Comparison of ENCODE assay signal across 16 mouse cellular contexts in the genomic region with DNA sequence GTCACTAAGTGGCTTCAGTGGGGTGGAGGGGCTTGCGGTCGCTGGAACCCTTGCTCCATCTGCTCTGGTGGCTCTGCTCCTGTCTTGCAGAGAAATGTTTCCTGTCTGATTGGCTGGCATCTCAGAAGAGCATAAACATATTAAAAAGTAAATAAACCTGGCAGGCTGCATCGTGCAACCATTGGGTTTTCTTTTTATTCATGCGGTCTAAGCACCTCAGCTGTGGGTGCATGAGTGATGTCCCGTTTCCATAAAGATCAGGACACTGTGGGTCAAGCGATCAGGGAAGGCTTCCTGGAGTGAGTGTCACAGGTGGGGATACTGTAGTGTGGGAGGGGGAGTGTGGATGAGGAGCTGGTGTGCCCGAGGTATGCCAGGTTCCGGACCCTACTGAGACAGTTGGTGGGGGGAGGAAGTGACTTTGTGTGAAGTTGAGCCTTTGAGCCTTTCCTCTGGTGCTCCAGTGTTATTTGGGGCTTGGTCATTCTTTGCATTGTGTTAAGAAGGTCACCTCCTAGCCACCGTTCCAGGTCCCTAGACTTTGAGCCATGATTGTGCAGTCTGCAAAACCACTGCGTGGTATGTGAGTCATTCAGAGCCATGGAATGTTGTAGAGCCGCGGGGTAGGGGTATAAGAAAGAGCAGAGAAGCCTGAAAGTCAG. TPM values are rescaled to one million over a fixed set of nuclear protein-coding genes. Genes with fewer than 3 reads are reported as not detected.
DNase-seq lines count a peak whose midpoint lies in the region; ATAC-seq and TF ChIP-seq lines count a peak whose summit lies in the region.
"Had no signal": no experiment of that assay in that cellular context is flagged by ENCODE, and none has a peak within 500 bp of the region (broad histone marks: within the 10 kb centered on the region; RNA-seq: fewer than 3 reads in every experiment).

No protein-coding gene starts in this region.

- no peak overlapping the region for H3K4me2 ChIP-seq in hindbrain, embryonic 13.5 days
- H3K4me2 ChIP-seq: neural tube, embryonic 13.5 days had no signal

- H3K9ac ChIP-seq in hindbrain, embryonic 13.5 days, result no peak overlapping the region
- H3K9ac ChIP-seq: neural tube, embryonic 13.5 days had no signal

- DNase-seq in hindbrain, embryonic 10.5 days (ENCODE audit: low spot score), result no peak
- peak; percentile 75 for DNase-seq in ZHBTc4 (ENCODE audit: low read depth, low spot score)
- DNase-seq in adrenal gland, postnatal 4 days (ENCODE audit: low spot score in 2 of 2), result no peak
- DNase-seq in left cerebral cortex, adult 18-20 months (ENCODE audit: low spot score in 2 of 2), result no peak
- no peak for DNase-seq in kidney, postnatal 4 days
- DNase-seq: adrenal gland, postnatal 10 days; cerebellum, adult 9-10 months; kidney, adult 18-20 months; right cerebral cortex, postnatal 25 days had no signal

- TF ChIP-seq CTCF in C2C12 (IDR thresholded peaks at IDR 0.05; ENCODE audit: control insufficient read depth, insufficient read depth, insufficient read length), result no peak
- no peak for TF ChIP-seq CTCF in small intestine, adult 2 months (IDR thresholded peaks at IDR 0.05; ENCODE audit: extremely low read depth, insufficient read length, insufficient replicate concordance, low read depth, low read length)

- peak overlapping the region; percentile 24 for H3ac ChIP-seq in C2C12 (ENCODE audit: control insufficient read depth, insufficient read length, low read depth)

- no peak for ATAC-seq in hindbrain, embryonic 13.5 days (ENCODE audit: low FRiP score)
- ATAC-seq: forebrain, embryonic 16.5 days had no signal

- H3K36me3 ChIP-seq in hindbrain, embryonic 10.5 days, result no peaks in the 10 kb centered on the region
- H3K36me3 ChIP-seq in hindbrain, embryonic 13.5 days, result no peaks in the 10 kb centered on the region
- no peaks in the 10 kb centered on the region for H3K36me3 ChIP-seq in C2C12 (ENCODE audit: control insufficient read depth, insufficient read depth)
- no peaks in the 10 kb centered on the region for H3K36me3 ChIP-seq in small intestine, adult 2 months (ENCODE audit: control insufficient read depth, insufficient read depth, low read length)
- H3K36me3 ChIP-seq: midbrain, embryonic 10.5 days; neural tube, embryonic 13.5 days had no signal

- H3K4me1 ChIP-seq in hindbrain, embryonic 10.5 days (replicated peaks), result peaks cover 65% of the 10 kb centered on the region
- H3K4me1 ChIP-seq in hindbrain, embryonic 13.5 days (replicated peaks), result peaks cover 16% of the 10 kb centered on the region
- H3K4me1 ChIP-seq in small intestine, adult 2 months (ENCODE audit: control insufficient read depth, insufficient read depth, insufficient read length, low read length), result no peaks in the 10 kb centered on the region

- H3K27me3 ChIP-seq in hindbrain, embryonic 10.5 days (ENCODE audit: insufficient read depth, poor library complexity, severe bottlenecking), result no peaks in the 10 kb centered on the region
- H3K27me3 ChIP-seq in hindbrain, embryonic 13.5 days, result peaks cover 2% of the 10 kb centered on the region; the same call in 1 of the 2 replicates
- H3K27me3 ChIP-seq in C2C12 (ENCODE audit: control insufficient read depth, insufficient read depth, insufficient read length), result no peaks in the 10 kb centered on the region
- no peaks in the 10 kb centered on the region for H3K27me3 ChIP-seq in small intestine, adult 2 months (ENCODE audit: control insufficient read depth, insufficient read depth, low read length)
- H3K27me3 ChIP-seq: neural tube, embryonic 13.5 days had no signal

- no peaks in the 10 kb centered on the region for H3K79me2 ChIP-seq in C2C12 (ENCODE audit: control insufficient read depth, insufficient read depth)

- H3K4me3 ChIP-seq in hindbrain, embryonic 10.5 days, result no peak overlapping the region
- H3K4me3 ChIP-seq in hindbrain, embryonic 13.5 days, result no peak overlapping the region
- H3K4me3 ChIP-seq in C2C12 (ENCODE audit: insufficient read depth, poor library complexity, severe bottlenecking), result no peak overlapping the region
- peak overlapping the region; percentile 60 for H3K4me3 ChIP-seq in small intestine, adult 2 months (ENCODE audit: low read depth, low read length)
- H3K4me3 ChIP-seq: heart, adult 2 months; midbrain, embryonic 10.5 days; neural tube, embryonic 13.5 days had no signal

- H3K9me3 ChIP-seq in hindbrain, embryonic 10.5 days, result no peaks in the 10 kb centered on the region
- H3K9me3 ChIP-seq in hindbrain, embryonic 13.5 days, result no peaks in the 10 kb centered on the region
- H3K9me3 ChIP-seq: midbrain, embryonic 10.5 days; neural tube, embryonic 13.5 days had no signal

- H3K27ac ChIP-seq in hindbrain, embryonic 10.5 days, result 0 out of 2 replicates have a peak overlapping the region, but pooled peaks have one; percentile 23
- H3K27ac ChIP-seq in hindbrain, embryonic 13.5 days, result no peak overlapping the region
- H3K27ac ChIP-seq in small intestine, adult 2 months (ENCODE audit: insufficient read depth, low read depth, low read length), result peak overlapping the region; percentile 20; the same call in 1 of the 2 replicates
- H3K27ac ChIP-seq: heart, adult 2 months; midbrain, embryonic 10.5 days; neural tube, embryonic 13.5 days had no signal

- no peaks in the 10 kb centered on the region for H3K79me3 ChIP-seq in C2C12 (ENCODE audit: low read depth)

- TF ChIP-seq POLR2A in small intestine, adult 2 months (IDR thresholded peaks at IDR 0.05; ENCODE audit: low read depth, low read length), result no peak

- 83% methylated on average over 12 of the region's 12 CpGs for WGBS in hindbrain, embryonic 10.5 days
- WGBS in hindbrain, embryonic 13.5 days, result 78% methylated on average over 12 of the region's 12 CpGs
- 46% methylated on average over 12 of the region's 12 CpGs for WGBS in small intestine, adult 2 months

TF ChIP-seq in C2C12, 6 proteins besides CTCF, POLR2A, EP300 and RAD21:
- TF ChIP-seq FOSL1 (IDR thresholded peaks at IDR 0.05; ENCODE audit: insufficient read depth, low read length, poor library complexity, severe bottlenecking) (no peak), MYOD1 (IDR thresholded peaks at IDR 0.05; ENCODE audit: control insufficient read depth, insufficient read length, low read depth) (no peak), CEBPB (IDR thresholded peaks at IDR 0.05; ENCODE audit: low read depth) (no peak), MAX (IDR thresholded peaks at IDR 0.05) (no peak), USF1 (IDR thresholded peaks at IDR 0.05; ENCODE audit: low read depth) (no peak), MYOG (IDR thresholded peaks at IDR 0.05; ENCODE audit: control insufficient read depth, extremely low read depth, insufficient read length) (no peak)

RNA-seq across cellular contexts. Expression of gene Laptm5, which starts 2.2 kb away (rescaled TPM):
- 21.3 and 25.9 TPM in 2 replicates for polyA plus RNA-seq in hindbrain, embryonic 10.5 days (2016; fragmentation: Nextera tagmentation; extraction: Ambion mirVana)
- polyA plus RNA-seq in hindbrain, embryonic 13.5 days (2015; fragmentation: Nextera tagmentation; extraction: Ambion mirVana), result 29.4 and 31.4 TPM in 2 replicates
- 0.08 TPM for polyA plus RNA-seq in C2C12 (2012; fragmentation: generic; extraction: Trizol)
- 56.1 and 79.0 TPM in 2 replicates for polyA plus RNA-seq in small intestine, adult 2 months (2012; rRNA removed)
- 10 to 100 TPM; 21.4 to 29.3 TPM for total RNA-seq in adrenal gland, postnatal 4 days (2021)
- total RNA-seq in left cerebral cortex, adult 18-20 months (2021), result 10 to 100 TPM; 34.2 to 35.2 TPM

RNA-seq across cellular contexts. Expression of gene Matn1, which starts 29.0 kb away (rescaled TPM):
- 0.17 TPM in 1 of 2 replicates, not detected in the other for polyA plus RNA-seq in hindbrain, embryonic 10.5 days (2016; fragmentation: Nextera tagmentation; extraction: Ambion mirVana)
- polyA plus RNA-seq in hindbrain, embryonic 13.5 days (2015; fragmentation: Nextera tagmentation; extraction: Ambion mirVana), result 0.71 and 1.9 TPM in 2 replicates
- not detected for polyA plus RNA-seq in C2C12 (2012; fragmentation: generic; extraction: Trizol)
- polyA plus RNA-seq in small intestine, adult 2 months (2012; rRNA removed), result 0.05 TPM in 1 of 2 replicates, not detected in the other
- not detected for total RNA-seq in adrenal gland, postnatal 4 days (2021)
- under 1 TPM; 0.54 to 0.88 TPM for total RNA-seq in left cerebral cortex, adult 18-20 months (2021)
- total RNA-seq: adrenal gland, postnatal 10 days; heart, adult 2 months had no signal
- polyA plus RNA-seq: forebrain, embryonic 16.5 days; midbrain, embryonic 10.5 days had no signal

Comparison
In these comparisons a context has a peak if more than half of its experiments do, and no peak if none do; other contexts are left out.
1. RNA of gene Laptm5, which starts 2.2 kb away (polyA plus RNA-seq): 56.1 to 79.0 TPM in small intestine, adult 2 months, 29.4 to 31.4 TPM in hindbrain, embryonic 13.5 days and 21.3 to 25.9 TPM in hindbrain, embryonic 10.5 days; 0.08 TPM in C2C12 (single experiment); every median in the first group is over 10 times any median in the second.